Mouse (Mus musculus) forebrain, embryonic 15.5 days (tissue): Measurements from ENCODE around the gene Gm49405. TPM values are rescaled to one million over a fixed set of nuclear protein-coding genes. Genes with fewer than 3 reads are reported as not detected.

Experiments used
- ATAC-seq: fragments of 200-750 bp; cut with Nextera tagmentation; replicated peaks from 2 replicates; pipeline ENCODE4 v1.8.0; 2017; ENCODE audit warnings: mild to moderate bottlenecking, moderate TSS enrichment, moderate library complexity
- H3K27ac ChIP-seq: fragments of 300-500 bp; sonication (generic); replicated peaks from 2 replicates; pipeline ENCODE4 v1.5.1; 2015; ENCODE audit warnings: mild to moderate bottlenecking, inconsistent platforms
- H3K27me3 ChIP-seq: fragments of 300-500 bp; sonication (generic); 2 replicates; pipeline ENCODE4 v1.6.1; 2015; ENCODE audit warnings: inconsistent platforms
- H3K36me3 ChIP-seq: fragments of 300-500 bp; sonication (generic); 2 replicates; pipeline ENCODE4 v1.6.1; 2015; ENCODE audit warnings: mild to moderate bottlenecking, inconsistent platforms
- H3K4me1 ChIP-seq: fragments of 300-500 bp; sonication (generic); 2 replicates; pipeline ENCODE4 v1.6.1; 2015; ENCODE audit warnings: inconsistent platforms
- H3K4me2 ChIP-seq: fragments of 300-500 bp; sonication (generic); replicated peaks from 2 replicates; pipeline ENCODE4 v1.6.1; 2015; ENCODE audit warnings: mild to moderate bottlenecking, inconsistent platforms
- H3K4me3 ChIP-seq: fragments of 300-500 bp; sonication (generic); 2 replicates; pipeline ENCODE4 v1.5.1; 2015; ENCODE audit warnings: mild to moderate bottlenecking, inconsistent platforms
- H3K9ac ChIP-seq: fragments of 300-500 bp; sonication (generic); replicated peaks from 2 replicates; pipeline ENCODE4 v1.6.1; 2015; ENCODE audit warnings: mild to moderate bottlenecking, inconsistent platforms
- H3K9me3 ChIP-seq: fragments of 300-500 bp; sonication (generic); 2 replicates; pipeline ENCODE4 v1.6.1; 2016; ENCODE audit warnings: inconsistent platforms
- WGBS: fragments of 180-500 bp; shearing (Covaris S2); methylation state at CpG from one replicate; pipeline ENCODE4 v1.1.7; 2015; ENCODE audit warnings: mixed read lengths; 5-methylcytosine and 5-hydroxymethylcytosine counted together
- polyA plus RNA-seq: library from polyadenylated mRNA; unstranded; fragments of >200 nt; fragmentation: Nextera tagmentation; extraction: Ambion mirVana; gene quantifications from 2 replicates; pipeline ENCODE4 v1.2.1, GENCODE M21; 2015

Gm49405 gene
- polyA plus RNA-seq, 1 experiment from 2014 or later = 6.8 TPM

- no peak for ATAC-seq
- Histone ChIP-seq H3K4me1 (peaks cover 15% of the 10 kb centered on the region), H3K27ac (no peak overlapping the region), H3K4me3 (no peak overlapping the region), H3K9me3 (no peaks in the 10 kb centered on the region), H3K4me2 (no peak overlapping the region; the same call in 1 of the 2 replicates), H3K36me3 (peaks cover 10% of the 10 kb centered on the region), H3K27me3 (no peaks in the 10 kb centered on the region), H3K9ac (0 out of 2 replicates have a peak overlapping the region, but pooled peaks have one; percentile 87)
- 90% methylated on average over 5 of the region's 5 CpGs for WGBS
These were observed 1.3 kb downstream of the Gm49405 start for GRCm38 (mm10) chr19:4001752-4002151.

- H3K9me3 ChIP-seq = no peaks in the 10 kb centered on the region
- H3K4me1 ChIP-seq = peaks cover 15% of the 10 kb centered on the region
- no peaks in the 10 kb centered on the region for H3K27me3 ChIP-seq
- WGBS = 73% methylated on average over 1 of the region's 1 CpGs
- peaks cover 24% of the 10 kb centered on the region for H3K36me3 ChIP-seq
- no peak within 1 kb of the TSS for H3K27ac ChIP-seq
- no peak within 1 kb of the TSS for H3K4me3 ChIP-seq
- no peak within 1 kb of the TSS for H3K4me2 ChIP-seq
- no peak for ATAC-seq
- no peak within 1 kb of the TSS for H3K9ac ChIP-seq
These were observed 2.7 kb downstream of the Gm49405 start, which contains the start of gene Doc2g for GRCm38 (mm10) chr19:4003112-4003511. TSS of gene Doc2g (plus strand) at chr19:4003313.

- H3K36me3 ChIP-seq = peaks cover 27% of the 10 kb centered on the region
- H3K27ac ChIP-seq = no peak overlapping the region
- no peak for ATAC-seq
- no peaks in the 10 kb centered on the region for H3K27me3 ChIP-seq
- H3K9me3 ChIP-seq = no peaks in the 10 kb centered on the region
- no peak overlapping the region for H3K4me3 ChIP-seq
- peaks cover 15% of the 10 kb centered on the region for H3K4me1 ChIP-seq
- 88% methylated on average over 12 of the region's 12 CpGs for WGBS
- no peak overlapping the region for H3K4me2 ChIP-seq
- no peak overlapping the region for H3K9ac ChIP-seq
These were observed 3.2 kb downstream of the Gm49405 start for GRCm38 (mm10) chr19:4003641-4004040.

- H3K4me3 ChIP-seq = no peak overlapping the region
- no peak overlapping the region for H3K27ac ChIP-seq
- no peaks in the 10 kb centered on the region for H3K27me3 ChIP-seq
- no peaks in the 10 kb centered on the region for H3K9me3 ChIP-seq
- H3K4me1 ChIP-seq = peaks cover 15% of the 10 kb centered on the region
- peaks cover 31% of the 10 kb centered on the region for H3K36me3 ChIP-seq
- no peak for ATAC-seq
- H3K9ac ChIP-seq = no peak overlapping the region
- 89% methylated on average over 15 of the region's 15 CpGs for WGBS
- H3K4me2 ChIP-seq = no peak overlapping the region
These were observed 3.9 kb downstream of the Gm49405 start for GRCm38 (mm10) chr19:4004331-4004730.

DNA sequence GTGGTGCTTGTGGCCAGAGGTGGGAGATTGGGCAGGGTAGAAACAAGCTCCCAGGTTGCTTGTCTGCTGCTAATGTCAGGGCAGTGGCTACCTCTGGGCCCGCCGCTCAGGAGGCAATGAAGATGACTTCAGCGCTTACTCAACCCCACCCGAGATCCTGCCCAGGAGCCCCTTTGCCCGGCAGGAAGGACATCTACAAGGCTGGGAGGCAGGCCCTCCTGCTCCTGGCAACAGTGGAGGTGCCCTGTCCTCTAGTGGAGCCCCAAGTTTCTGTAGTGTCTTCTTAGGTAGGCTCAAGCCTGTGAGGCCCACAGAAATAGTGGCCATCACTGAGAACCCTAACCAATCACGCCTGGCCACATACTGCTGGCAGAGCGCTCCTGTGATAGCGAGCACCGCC lies 4.7 kb downstream of the Gm49405 start:
- Histone ChIP-seq H3K9me3 (no peaks in the 10 kb centered on the region), H3K27me3 (no peaks in the 10 kb centered on the region), H3K4me1 (peaks cover 8% of the 10 kb centered on the region), H3K4me2 (no peak overlapping the region), H3K27ac (no peak overlapping the region), H3K4me3 (no peak overlapping the region), H3K9ac (no peak overlapping the region), H3K36me3 (peaks cover 39% of the 10 kb centered on the region)
- 84% methylated on average over 9 of the region's 9 CpGs for WGBS
- no peak for ATAC-seq

GRCm38 (mm10) chr19:4005971-4006370 lies 5.5 kb downstream of the Gm49405 start:
- Histone ChIP-seq H3K4me3 (no peak overlapping the region), H3K9me3 (no peaks in the 10 kb centered on the region), H3K27me3 (no peaks in the 10 kb centered on the region), H3K36me3 (peaks cover 42% of the 10 kb centered on the region), H3K4me1 (peaks cover 9% of the 10 kb centered on the region), H3K4me2 (no peak overlapping the region), H3K9ac (no peak overlapping the region), H3K27ac (no peak overlapping the region)
- ATAC-seq = no peak
- 97% methylated on average over 8 of the region's 8 CpGs for WGBS

DNA sequence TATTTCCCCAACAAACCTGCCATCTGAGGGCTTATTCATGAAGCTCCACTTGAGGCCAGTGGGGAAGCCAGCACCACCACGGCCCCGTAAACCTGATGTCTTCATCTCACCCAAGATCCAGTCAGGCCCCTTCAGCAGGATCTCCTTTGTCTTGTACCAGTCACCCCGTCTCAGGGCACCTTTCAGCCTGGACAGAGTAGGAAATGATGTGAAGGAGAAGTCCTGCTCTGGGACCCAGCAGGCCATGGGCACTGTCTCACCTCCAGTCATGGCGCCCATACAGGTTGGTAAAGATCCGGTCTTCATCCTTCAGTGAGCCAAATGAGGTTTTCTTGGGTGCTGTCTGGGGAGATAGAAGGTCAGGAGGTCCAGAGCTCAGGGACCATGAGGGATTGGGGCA lies 10.7 kb downstream of the Gm49405 start:
- H3K9ac ChIP-seq = no peak overlapping the region
- no peak overlapping the region for H3K27ac ChIP-seq
- 91% methylated on average over 5 of the region's 5 CpGs for WGBS
- no peak overlapping the region for H3K4me2 ChIP-seq
- H3K27me3 ChIP-seq = no peaks in the 10 kb centered on the region
- H3K36me3 ChIP-seq = peaks cover 38% of the 10 kb centered on the region
- no peak for ATAC-seq
- no peak overlapping the region for H3K4me3 ChIP-seq
- H3K4me1 ChIP-seq = peaks cover 17% of the 10 kb centered on the region
- H3K9me3 ChIP-seq = no peaks in the 10 kb centered on the region

- under 1% methylated on average over 45 of the region's 45 CpGs for WGBS
- H3K4me3 ChIP-seq = peak within 1 kb of the TSS; percentile 89
- peaks cover 17% of the 10 kb centered on the region for H3K4me1 ChIP-seq
- peak; percentile 100 for ATAC-seq
- peak within 1 kb of the TSS; percentile 79 for H3K9ac ChIP-seq
- H3K36me3 ChIP-seq = peaks cover 24% of the 10 kb centered on the region
- peak within 1 kb of the TSS; percentile 73 for H3K27ac ChIP-seq
- H3K9me3 ChIP-seq = no peaks in the 10 kb centered on the region
- peak within 1 kb of the TSS; percentile 57 for H3K4me2 ChIP-seq
- no peaks in the 10 kb centered on the region for H3K27me3 ChIP-seq
These were observed 12.1 kb downstream of the Gm49405 start, which contains the start of gene Ndufv1 for GRCm38 (mm10) chr19:4012432-4013022. TSS of gene Ndufv1 (minus strand) at chr19:4012806.

- H3K9ac ChIP-seq = no peak overlapping the region
- peak overlapping the region; percentile 37 for H3K4me2 ChIP-seq
- no peaks in the 10 kb centered on the region for H3K9me3 ChIP-seq
- ATAC-seq = peak; percentile 53; the same call in 1 of the 2 replicates
- WGBS = 23% methylated on average over 9 of the region's 9 CpGs
- peaks cover 18% of the 10 kb centered on the region for H3K36me3 ChIP-seq
- no peaks in the 10 kb centered on the region for H3K27me3 ChIP-seq
- H3K4me1 ChIP-seq = peaks cover 17% of the 10 kb centered on the region
- H3K27ac ChIP-seq = no peak overlapping the region
- H3K4me3 ChIP-seq = peak overlapping the region; percentile 89
These were observed 12.6 kb downstream of the Gm49405 start for GRCm38 (mm10) chr19:4013066-4013465.

DNA sequence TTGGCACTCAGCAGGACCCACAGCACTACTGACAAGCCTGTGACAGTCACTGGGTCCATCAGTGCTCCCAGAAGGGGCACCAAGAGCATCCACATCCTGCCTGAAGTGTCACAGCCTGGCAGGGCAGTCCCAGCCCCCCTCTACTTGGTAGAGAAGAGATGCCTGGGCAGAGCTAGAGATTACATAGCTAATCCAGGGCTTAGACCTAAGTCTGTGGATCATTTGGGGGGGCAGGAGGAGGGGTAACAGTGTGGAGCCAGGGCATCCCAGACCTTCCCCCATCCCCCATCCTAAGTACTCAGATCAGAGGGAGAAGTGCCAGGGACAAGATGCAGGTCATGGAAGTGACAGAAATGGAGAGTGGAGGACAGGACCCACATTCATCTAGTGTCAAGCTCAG lies 14.4 kb downstream of the Gm49405 start:
- Histone ChIP-seq H3K36me3 (peaks cover 6% of the 10 kb centered on the region), H3K4me2 (no peak overlapping the region), H3K4me3 (no peak overlapping the region), H3K9me3 (no peaks in the 10 kb centered on the region), H3K27ac (no peak overlapping the region), H3K9ac (no peak overlapping the region), H3K27me3 (no peaks in the 10 kb centered on the region), H3K4me1 (peaks cover 17% of the 10 kb centered on the region)
- ATAC-seq = no peak

DNA sequence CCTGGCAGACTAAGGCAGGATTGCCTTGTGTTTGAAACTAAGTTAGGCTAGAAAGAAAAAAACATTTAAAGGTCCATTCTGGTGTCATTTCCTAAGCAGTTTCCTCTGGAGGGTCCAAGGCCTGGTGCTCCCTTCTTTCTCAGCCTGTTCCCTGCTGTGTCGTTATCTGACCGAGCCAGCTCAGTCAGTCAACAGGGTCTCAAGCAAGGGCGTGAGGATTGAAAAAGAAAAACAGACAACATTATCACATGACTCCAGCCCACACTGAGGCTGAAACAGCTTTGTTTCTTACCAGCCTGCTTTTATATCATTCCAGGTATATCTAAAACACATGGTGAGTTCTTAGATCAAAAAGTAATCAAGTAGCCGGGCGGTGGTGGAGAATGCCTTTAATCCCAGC lies 15.2 kb downstream of the Gm49405 start:
- Histone ChIP-seq H3K4me3 (no peak overlapping the region), H3K4me2 (no peak overlapping the region), H3K27me3 (no peaks in the 10 kb centered on the region), H3K9ac (no peak overlapping the region), H3K4me1 (peaks cover 17% of the 10 kb centered on the region), H3K27ac (no peak overlapping the region), H3K9me3 (no peaks in the 10 kb centered on the region), H3K36me3 (no peaks in the 10 kb centered on the region)
- 67% methylated on average over 5 of the region's 5 CpGs for WGBS
- ATAC-seq = no peak

DNA sequence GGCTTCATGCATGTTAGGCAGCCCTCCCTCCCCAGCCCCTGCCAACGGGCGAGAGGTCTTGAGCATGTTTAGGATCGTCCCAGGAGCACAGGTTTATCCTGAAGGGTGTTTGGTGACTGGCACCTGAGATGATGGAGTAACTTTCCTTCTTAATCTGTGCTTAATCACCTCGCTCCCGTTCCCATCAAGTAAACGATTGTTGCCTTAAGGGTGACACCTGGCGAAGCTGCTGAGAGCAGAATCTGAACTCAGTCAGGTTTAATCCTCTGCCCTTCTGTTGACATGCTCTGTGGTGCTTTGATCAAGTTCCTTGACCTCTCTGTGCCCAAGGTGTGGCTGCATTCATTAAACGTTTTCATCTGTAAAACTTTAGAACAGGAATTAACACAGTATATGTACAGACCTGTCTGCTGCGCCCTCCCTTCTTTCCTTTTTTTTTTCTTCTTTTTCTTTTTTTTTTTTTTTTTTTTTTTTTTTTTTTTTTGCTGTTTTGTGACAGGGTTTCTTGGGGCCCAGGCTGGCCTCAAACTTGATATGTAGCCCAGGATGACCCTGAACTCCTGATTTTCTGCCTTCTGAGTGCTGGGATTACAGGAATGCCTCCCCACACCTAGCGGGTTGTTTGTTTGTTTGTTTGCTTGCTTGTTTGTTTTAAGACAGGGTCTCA lies 17.6 kb downstream of the Gm49405 start:
- 61% methylated on average over 10 of the region's 10 CpGs for WGBS
- no peak overlapping the region for H3K27ac ChIP-seq
- H3K27me3 ChIP-seq = no peaks in the 10 kb centered on the region
- no peaks in the 10 kb centered on the region for H3K9me3 ChIP-seq
- H3K4me3 ChIP-seq = no peak overlapping the region
- ATAC-seq = no peak
- H3K36me3 ChIP-seq = no peaks in the 10 kb centered on the region
- H3K9ac ChIP-seq = no peak overlapping the region
- H3K4me1 ChIP-seq = 0 out of 2 replicates have a peak, but pooled peaks cover under 1% of the 10 kb centered on the region
- no peak overlapping the region for H3K4me2 ChIP-seq
